ENCODE assay signal across 21 mouse cellular contexts in the genomic region with DNA sequence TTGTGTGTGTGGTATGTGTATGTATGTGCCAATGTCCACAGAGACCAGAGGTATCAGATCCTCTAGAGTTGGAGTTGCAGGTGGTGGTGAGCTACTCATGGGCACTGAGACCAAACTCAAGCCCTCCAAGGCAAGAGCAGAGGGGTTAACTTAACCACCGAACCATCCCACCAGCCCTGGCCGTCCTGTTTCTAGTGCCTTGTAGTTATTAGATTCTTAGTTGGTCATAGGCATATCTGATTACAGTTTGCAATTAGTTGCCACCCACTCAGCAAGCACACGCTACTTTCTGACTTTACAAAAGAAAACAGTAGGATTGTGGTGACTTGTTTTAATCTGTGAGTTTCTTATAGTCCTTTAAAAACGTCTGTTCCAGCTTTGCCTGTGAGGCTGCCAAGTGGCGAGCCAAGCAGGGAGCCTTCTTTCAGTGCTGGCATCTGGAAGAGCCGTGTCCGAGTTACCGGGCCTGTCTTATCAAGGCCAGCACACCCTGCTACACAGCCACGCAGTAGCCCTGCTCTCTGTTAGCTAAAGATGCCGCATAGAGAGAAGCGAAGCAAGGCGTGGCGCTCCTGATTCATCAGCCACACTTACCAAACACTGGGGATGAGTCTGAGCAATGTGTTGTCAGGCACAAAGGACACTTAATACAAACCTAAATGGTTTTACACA.
DNase-seq lines count a peak whose midpoint lies in the region; ATAC-seq and TF ChIP-seq lines count a peak whose summit lies in the region.
"Had no signal": no experiment of that assay in that cellular context is flagged by ENCODE, and none has a peak within 500 bp of the region (broad histone marks: within the 10 kb centered on the region; RNA-seq: fewer than 3 reads in every experiment).

No protein-coding gene starts in this region.

- H3K4me1 ChIP-seq in heart, embryonic 11.5 days (ENCODE audit: control insufficient read depth, insufficient read depth, low read length): no peaks in the 10 kb centered on the region
- no peaks in the 10 kb centered on the region for H3K4me1 ChIP-seq in liver, embryonic 11.5 days (replicated peaks; ENCODE audit: control insufficient read depth, insufficient read depth, low read length)
- H3K4me1 ChIP-seq: embryonic facial prominence, embryonic 10.5 days; heart, embryonic 10.5 days; megakaryocyte, embryonic 14.5 days had no signal

- H3K36me3 ChIP-seq in heart, embryonic 11.5 days (ENCODE audit: control insufficient read depth, insufficient read depth, low read length): peaks cover 21% of the 10 kb centered on the region
- H3K36me3 ChIP-seq in liver, embryonic 11.5 days (ENCODE audit: control insufficient read depth, insufficient read depth, low read length): peaks cover 6% of the 10 kb centered on the region; the same call in 1 of the 2 replicates

- DNase-seq in heart, adult 11 months: peak; percentile 93
- DNase-seq in spleen, postnatal 4 days (ENCODE audit: low spot score in 2 of 2): peak; percentile 58 to 69
- DNase-seq in spleen, adult 18-20 months: no peak
- no peak for DNase-seq in liver, embryonic 11.5 days (ENCODE audit: low spot score)
- no peak for DNase-seq in layer of hippocampus, postnatal 25 days (ENCODE audit: extremely low spot score in 1 of 2, low spot score in 1 of 2)
- no peak for DNase-seq in layer of hippocampus, adult 2 months (ENCODE audit: low spot score in 2 of 2)
- DNase-seq: adrenal gland, postnatal 25 days; cerebellum, adult 9-10 months; kidney, adult 9 months; kidney, postnatal 25 days; lung, postnatal 14 days; thymus, postnatal 36 days had no signal

- WGBS in heart, embryonic 11.5 days (ENCODE audit: insufficient replicate concordance): 75% methylated on average over 13 of the region's 13 CpGs
- 57% methylated on average over 13 of the region's 13 CpGs for WGBS in liver, embryonic 11.5 days

- H3K4me3 ChIP-seq in heart, embryonic 11.5 days (ENCODE audit: low read depth, low read length): no peak overlapping the region
- H3K4me3 ChIP-seq in liver, embryonic 11.5 days (ENCODE audit: low read depth, low read length): no peak overlapping the region
- H3K4me3 ChIP-seq in layer of hippocampus, adult 2 months: no peak overlapping the region
- H3K4me3 ChIP-seq: embryonic facial prominence, embryonic 10.5 days; forebrain, embryonic 13.5 days; heart, embryonic 10.5 days; hindbrain, embryonic 13.5 days; limb, embryonic 13.5 days; megakaryocyte, embryonic 14.5 days had no signal

- H3K9ac ChIP-seq in heart, embryonic 11.5 days (ENCODE audit: low read depth, low read length): no peak overlapping the region
- H3K9ac ChIP-seq in liver, embryonic 11.5 days (ENCODE audit: low read depth, low read length): no peak overlapping the region
- H3K9ac ChIP-seq: forebrain, embryonic 13.5 days; hindbrain, embryonic 13.5 days; limb, embryonic 13.5 days had no signal

- H3K27me3 ChIP-seq in heart, embryonic 11.5 days (ENCODE audit: control insufficient read depth, insufficient read depth, low read length): no peaks in the 10 kb centered on the region
- H3K27me3 ChIP-seq in liver, embryonic 11.5 days (replicated peaks; ENCODE audit: control insufficient read depth, insufficient read depth, low read length): no peaks in the 10 kb centered on the region
- H3K27me3 ChIP-seq: CH12.LX; forebrain, embryonic 13.5 days; hindbrain, embryonic 13.5 days; limb, embryonic 13.5 days; megakaryocyte, embryonic 14.5 days had no signal

- no peak for ATAC-seq in heart, embryonic 11.5 days (replicated peaks; ENCODE audit: insufficient number of reproducible peaks, low FRiP score, low TSS enrichment)
- ATAC-seq in liver, embryonic 11.5 days (replicated peaks; ENCODE audit: low FRiP score): peak; percentile 91
- ATAC-seq in megakaryocyte progenitor cell, adult 5-6 weeks (replicated peaks; ENCODE audit: poor library complexity): peak; percentile 92
- ATAC-seq: forebrain, embryonic 13.5 days had no signal

- no peak for TF ChIP-seq CTCF in layer of hippocampus, adult 2 months (conservative IDR thresholded peaks at IDR 0.05)

- no peak overlapping the region for H3K4me2 ChIP-seq in heart, embryonic 11.5 days
- no peak overlapping the region for H3K4me2 ChIP-seq in liver, embryonic 11.5 days
- H3K4me2 ChIP-seq: hindbrain, embryonic 13.5 days; limb, embryonic 13.5 days had no signal

- H3K9me3 ChIP-seq in heart, embryonic 11.5 days (replicated peaks; ENCODE audit: control insufficient read depth, low read length): no peaks in the 10 kb centered on the region
- H3K9me3 ChIP-seq in liver, embryonic 11.5 days (ENCODE audit: control insufficient read depth, low read length): no peaks in the 10 kb centered on the region
- H3K9me3 ChIP-seq: embryonic facial prominence, embryonic 10.5 days; forebrain, embryonic 13.5 days; heart, embryonic 10.5 days; hindbrain, embryonic 13.5 days; limb, embryonic 13.5 days had no signal

- no peak overlapping the region for H3K27ac ChIP-seq in heart, embryonic 11.5 days (ENCODE audit: low read depth, low read length)
- no peak overlapping the region for H3K27ac ChIP-seq in liver, embryonic 11.5 days (ENCODE audit: low read depth, low read length)
- H3K27ac ChIP-seq in layer of hippocampus, adult 2 months: no peak overlapping the region
- H3K27ac ChIP-seq: embryonic facial prominence, embryonic 10.5 days; heart, embryonic 10.5 days; hindbrain, embryonic 13.5 days; limb, embryonic 13.5 days had no signal

Comparison
In these comparisons a context has a peak if more than half of its experiments do, and no peak if none do; other contexts are left out.
1. DNase-seq: peak in heart, adult 11 months (single experiment) and spleen, postnatal 4 days (2 of 2); none in spleen, adult 18-20 months (0 of 2), liver, embryonic 11.5 days (single experiment), layer of hippocampus, postnatal 25 days (0 of 2) and layer of hippocampus, adult 2 months (0 of 2).